Mouse (Mus musculus) c-Kit-negative CD71-positive TER-119-positive erythroid progenitor cells, embryonic 14.5 days (primary cell): Measurements from ENCODE around the gene Med15.

Source experiments
- DNase-seq: peaks from one replicate; pipeline ENCODE4 v3.0.0-alpha.2; 2013; ENCODE audit warnings: low read depth, low spot score

The Med15 gene

DNA sequence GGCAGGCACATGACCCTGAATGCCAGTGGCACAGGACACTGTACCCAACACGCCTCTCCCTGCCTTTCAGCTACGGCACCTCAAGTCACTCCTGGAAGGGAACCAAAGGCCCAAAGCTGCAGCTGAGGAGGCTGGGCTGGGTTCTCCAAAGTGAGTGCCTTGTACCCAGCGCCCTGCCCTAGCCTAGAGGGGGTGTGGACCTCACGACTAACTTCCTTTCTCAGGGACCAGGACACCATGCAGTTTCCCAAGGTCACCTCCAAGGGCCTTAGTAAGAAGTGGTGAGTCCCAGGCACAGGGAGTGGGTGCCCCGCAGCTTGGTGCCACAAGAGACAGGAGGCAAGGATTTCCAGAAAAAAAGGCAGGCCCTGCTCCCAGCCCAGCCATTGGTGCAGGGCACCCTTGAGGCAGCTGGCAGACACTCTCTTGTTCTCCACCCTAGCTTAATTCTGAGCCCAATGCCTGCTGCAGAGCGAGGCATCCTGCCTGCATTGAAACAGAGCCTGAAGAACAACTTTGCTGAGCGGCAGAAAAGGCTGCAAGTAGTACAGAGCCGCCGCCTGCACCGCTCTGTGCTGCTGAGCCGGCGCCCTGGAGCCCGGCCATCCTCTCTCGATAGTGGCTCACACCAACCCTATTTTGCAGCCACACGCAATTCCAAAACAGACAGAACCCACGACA, 82.6 kb downstream of the Med15 start:
- DNase-seq: no peak

DNA sequence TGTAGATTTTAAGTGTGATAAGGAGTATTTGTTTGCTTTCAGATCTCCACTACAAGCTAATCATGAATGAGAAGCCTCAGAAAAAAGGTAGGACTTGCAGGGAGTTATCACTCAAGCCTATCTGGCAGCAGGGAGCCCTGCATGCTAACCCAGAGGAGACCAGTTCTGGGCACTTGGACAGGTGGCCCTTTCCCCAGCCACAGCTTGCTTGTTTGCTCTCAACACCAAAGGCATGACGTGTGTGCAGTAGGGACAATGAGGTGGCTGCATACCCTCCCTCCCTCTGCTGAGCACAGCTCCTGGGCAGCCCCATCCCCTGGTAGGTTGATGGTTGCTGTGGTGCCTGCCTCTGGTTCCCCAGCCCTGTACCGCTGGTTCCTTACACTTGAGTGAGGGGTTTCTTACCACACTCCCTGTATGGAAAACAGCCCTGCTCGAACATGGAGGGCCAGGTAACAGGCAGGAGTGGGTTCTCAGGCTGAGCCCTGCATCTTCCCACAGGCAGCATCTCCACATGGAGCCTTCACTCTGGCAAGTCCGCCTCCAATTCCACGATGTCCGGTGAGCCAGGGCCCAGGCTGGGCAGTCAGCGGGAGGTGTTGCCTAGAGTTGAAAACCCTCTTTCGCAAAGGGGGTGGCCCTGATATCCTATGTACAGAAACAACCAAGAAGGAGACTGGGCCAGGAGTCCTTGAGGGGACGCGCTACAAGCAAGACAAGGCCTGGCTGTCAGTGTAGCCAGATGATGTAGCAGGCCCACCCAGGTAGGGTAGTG, 84.9 kb downstream of the Med15 start:
- DNase-seq: no peak

DNA sequence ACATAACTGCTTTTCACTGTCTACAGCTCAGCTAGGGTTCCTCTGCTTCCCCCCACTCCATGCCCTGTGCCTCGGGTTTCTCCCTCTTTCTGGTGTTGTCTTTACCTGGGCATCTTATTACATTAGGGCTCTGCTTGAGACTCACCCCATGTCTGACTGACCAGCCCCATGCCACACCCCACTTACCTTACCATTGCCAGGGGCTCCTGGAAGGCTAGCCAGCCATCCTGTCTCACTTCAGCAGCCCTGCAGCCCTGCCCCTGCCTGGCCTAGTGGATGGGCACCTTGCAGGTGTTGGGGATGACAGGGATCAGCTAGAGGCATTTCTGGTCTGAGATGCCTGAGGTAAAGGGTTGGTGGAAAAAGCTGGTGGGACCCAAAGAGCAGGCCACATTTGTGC, 85.5 kb downstream of the Med15 start:
- DNase-seq: no peak

DNA sequence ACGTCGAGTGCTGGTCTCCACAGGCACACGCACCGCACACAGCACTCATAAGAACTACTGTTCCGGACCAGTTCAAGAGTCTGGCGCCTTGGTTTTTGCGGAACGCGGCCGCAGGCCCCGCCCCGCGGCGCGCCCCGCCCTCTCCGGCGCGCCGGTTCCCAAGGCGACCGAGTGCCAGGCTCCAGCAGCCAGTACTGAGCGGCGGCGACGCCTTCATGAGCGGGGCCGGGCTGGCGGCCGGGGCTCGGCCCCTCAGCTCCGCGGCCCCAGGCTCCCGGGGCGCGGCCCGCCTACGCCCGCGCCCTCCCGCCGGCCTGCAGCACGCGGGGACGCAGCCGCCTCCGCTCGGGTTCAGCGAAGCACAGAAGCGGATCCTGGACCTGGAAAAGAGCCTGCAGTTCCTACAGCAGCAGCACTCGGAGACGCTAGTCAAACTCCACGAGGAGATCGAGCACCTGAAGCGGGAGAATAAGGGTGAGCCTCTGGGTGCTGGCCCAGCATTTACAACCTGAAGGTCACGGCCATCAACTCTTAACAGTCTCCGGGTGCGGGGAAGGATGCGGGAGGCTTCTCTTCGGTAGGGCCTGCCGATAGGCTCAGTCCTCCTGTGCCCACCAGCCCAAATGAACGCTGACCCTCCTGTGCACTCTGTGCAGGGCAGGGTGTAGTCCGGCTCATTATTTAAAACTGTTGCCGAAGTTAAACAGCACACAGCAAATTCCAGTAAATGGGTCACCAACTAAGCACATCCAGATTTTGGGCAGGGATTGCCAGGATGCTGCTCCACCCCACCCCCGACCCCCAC, 86.2 kb downstream of the Med15 start, which contains the start of gene Ccdc74a:
Ccdc74a (plus strand) TSS at position 161 of the 805 bp plus-strand sequence.
- DNase-seq: peak; percentile 85

DNA sequence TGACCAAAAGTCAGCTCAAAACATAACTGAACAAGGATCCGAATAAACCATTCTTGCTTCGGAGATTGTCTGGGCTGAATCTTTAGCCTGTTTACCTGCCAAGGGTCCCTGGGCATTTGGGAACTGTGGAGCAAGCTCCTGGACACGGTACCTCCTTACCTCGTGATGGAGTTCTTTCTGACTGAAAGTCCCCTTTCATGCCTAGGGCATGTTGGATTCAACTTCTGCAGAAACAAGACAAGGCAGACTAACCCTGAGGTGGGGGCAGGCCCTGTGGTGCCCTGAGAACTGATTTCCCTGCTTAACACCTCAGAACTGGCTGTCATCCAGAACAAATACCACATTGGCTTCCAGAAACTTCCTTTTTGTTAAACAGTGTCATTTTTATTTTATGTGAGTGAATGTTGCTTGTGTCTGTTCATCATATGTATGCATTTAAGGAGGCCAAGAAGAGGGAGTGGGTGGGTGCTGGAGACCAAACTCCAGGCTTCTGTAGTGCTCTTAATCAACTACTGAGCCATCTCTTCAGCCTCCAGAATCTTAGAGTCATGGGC, 89.2 kb downstream of the Med15 start:
- DNase-seq: no peak

DNA sequence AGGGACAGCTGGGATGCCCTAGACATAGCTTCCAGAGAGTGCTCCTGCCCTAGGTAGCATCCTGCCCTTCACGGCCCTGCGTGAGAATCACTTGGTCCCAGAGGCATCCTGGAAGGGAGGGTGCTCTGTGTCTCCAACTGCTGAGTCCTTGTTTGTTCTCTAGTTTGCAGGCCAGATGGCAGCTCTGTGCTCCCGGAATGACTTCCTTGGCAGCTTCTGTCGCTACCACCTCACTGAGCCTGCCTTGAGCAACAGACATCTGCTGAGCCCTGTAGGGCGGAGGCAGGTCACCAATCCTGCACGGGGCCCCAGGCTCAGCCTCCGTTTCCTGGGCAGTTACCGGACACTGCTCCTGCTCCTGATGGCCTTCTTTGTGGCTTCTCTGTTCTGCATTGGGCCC, 90.4 kb downstream of the Med15 start:
- no peak for DNase-seq

DNA sequence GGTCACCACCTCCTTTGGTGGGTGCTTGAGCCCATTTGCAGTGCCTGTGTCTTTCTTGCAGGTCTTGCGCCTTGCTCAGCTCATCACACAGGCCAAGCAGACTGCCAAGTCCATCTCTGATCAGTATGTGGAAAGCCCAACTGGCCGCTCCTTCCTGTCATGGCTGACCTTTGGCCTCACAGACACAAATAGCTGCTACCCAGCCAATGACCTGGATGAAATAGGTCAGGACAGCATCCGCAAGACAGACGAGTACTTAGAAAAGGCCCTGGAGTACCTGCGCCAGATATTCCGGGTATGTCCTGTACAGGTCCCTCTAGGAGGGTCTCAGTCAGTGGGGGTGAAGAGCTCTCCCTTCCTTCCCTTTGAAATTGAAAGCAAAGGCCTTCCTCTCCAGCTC, 91.4 kb downstream of the Med15 start:
- no peak for DNase-seq

DNA sequence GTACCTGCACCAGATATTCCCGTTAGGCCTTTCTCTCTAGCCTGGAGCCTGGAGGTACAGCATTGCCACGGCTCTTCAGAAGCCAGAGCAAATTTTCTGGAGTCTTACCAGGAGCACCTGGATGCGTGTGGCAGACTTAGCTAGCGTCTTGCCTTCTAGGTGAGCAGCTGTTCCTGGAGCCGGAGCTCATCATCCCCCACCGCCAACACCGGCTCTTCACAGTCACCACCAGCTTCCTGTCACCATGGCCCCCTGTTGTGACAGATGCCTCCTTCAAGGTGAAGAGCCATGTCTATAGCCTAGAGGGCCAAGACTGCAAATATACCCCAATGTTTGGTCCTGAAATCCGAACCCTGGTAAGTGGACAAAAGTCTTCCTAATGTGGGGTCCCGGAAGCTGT, 92.0 kb downstream of the Med15 start:
- DNase-seq: no peak

DNA sequence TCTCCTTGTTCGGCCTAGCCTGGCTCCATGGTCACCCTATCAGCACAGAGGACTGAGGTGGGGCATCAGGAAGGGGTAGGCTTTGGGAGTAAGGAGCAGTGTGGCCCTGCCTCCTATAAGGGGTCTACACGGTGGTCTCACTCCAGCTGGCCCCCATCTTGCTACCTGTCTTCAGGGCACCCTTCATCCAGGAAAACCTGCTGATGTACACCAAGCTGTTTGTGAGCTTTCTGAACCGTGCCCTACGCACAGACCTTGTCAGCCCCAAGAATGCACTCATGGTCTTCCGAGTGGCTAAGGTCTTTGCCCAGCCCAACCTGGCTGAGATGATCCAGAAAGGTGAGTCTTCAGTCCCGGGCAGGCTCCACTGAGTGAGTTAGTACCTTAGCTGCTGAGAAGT, 92.7 kb downstream of the Med15 start:
- DNase-seq: no peak

DNA sequence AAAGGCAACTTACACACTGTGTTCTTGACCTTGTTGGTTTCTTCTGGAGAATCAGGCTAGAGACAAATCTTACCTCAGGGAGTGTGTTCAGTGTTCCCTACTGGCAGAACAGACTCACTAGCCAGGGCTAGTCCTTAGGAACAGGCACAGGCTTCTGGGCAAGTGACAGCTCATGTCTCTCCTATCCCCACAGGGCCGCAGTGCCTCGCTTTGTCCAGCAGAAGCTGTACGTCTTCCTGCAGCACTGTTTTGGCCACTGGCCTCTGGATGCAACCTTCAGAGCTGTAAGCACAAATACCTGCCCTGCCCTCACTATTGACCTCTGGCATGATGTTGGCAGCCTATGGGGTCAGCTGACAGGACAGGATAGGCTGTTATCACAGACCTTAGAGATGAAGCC, 93.6 kb downstream of the Med15 start:
- DNase-seq: no peak

DNA sequence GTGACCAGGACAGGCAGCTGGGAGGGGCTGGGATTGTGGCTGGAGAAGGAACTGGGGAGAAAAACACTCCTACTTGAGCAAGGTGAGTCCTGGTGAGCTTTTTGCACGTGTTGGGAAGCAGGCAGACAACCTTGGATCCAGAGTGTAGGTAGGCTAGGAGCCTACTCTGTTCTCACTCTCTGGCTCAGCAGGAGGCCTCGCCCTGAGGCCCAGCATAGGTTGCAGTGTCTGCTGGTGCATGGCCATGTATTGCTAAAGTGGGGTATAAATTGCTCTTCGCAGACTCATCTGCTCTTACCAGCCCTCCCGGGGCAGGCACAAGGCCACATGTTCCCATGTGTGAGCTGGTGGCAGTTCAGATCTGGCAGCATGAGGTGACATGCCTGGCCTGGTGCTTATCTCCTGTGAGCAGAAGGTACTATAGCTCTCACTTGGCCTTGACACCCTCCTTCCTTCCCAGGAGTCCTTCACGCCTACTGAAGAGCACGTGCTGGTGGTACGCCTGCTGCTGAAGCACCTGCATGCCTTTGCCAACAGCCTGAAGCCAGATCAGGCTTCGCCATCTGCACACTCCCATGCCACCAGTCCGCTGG, 94.6 kb downstream of the Med15 start:
- peak; percentile 72 for DNase-seq

DNA sequence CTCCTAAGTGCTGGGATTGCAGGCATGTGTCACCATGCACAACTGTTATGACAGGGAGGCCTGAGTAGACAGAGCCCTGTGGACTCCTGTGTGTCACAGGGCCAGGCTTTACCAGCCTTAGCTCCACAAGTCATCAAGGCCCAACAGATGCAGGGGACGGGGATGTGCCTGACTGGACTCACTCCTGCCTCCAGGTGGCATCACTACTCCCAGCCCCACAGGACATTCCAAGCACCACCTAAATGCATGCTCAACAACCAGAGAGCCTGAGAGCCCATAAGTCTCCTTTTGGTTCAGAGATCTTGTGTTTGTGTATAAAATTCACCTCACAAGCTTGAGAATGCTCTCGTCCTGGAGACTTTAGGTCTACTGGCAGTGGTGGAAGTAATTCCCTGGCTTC, 95.1 kb downstream of the Med15 start:
- no peak for DNase-seq

DNA sequence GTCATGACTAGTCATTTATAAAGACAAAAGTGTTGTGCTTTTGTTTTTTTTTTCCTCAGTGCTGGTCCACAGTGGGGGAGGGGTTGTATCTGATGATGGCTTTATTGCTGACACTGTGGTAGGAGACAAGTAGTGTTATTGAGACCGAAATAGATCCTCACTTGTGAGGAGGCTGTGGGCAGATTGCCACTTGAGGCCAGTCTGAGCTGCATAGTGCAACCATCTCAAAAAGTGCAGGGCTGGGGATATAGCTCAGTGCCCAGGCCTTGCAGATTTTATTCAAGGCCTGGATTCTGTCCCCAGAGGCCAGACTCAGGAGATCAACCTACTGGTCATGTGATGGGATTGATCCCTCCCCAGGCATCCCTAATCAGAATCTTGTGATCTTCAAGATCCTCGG, 95.8 kb downstream of the Med15 start:
- no peak for DNase-seq

DNA sequence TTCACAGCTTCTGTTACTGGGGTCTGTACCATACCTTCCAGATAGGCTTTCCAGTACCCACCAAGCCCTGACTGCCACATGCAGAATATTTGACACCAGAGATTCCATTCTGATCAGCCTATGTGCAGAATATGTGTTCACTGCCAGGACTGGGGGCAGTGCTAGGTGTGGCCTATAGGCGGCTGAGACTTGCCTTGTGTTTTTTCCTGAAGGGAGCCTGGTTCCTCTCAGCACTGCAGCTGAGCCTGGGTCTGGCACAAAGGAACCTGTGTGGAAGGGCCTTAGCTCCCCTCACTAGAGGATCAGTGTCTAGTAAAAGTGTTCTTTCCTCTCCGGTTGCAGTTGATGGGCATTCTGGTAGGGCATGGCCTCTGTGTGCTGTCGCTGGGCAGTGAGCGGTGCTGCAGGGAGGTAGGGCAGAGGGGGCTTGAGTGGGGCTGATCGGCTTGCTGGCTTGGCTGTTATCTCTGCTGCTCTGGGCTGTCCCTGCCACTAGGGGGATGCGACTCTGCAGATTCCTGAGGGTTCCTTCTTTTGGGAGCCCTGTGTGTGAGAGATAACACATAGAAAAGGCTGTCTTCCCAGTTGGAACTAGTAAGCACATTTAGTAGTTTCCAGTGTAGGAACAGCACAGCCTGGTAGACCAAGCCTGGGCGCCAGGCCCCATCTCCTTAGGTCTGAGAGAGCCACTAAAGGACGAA, 99.1 kb downstream of the Med15 start:
- DNase-seq: no peak

DNA sequence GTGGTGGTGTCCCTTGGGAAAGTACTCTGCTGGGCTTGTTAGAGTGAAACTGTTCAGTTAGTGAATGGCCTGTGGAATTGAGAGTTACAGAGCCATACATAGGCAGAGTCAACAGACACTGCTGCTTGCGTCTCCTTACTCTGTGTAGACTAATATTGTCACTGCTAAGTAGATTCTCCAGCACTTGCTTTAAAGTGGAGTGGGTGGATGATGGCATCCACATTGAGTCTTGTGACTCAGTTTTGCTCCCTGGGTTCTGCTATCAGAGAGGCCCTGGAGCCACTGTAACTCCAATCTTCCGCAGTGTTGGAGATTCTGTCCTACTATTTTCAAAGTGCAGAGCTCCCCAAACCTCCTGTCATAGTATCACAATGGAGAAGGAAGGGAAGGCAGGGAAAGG, 100.1 kb downstream of the Med15 start:
- no peak for DNase-seq

DNA sequence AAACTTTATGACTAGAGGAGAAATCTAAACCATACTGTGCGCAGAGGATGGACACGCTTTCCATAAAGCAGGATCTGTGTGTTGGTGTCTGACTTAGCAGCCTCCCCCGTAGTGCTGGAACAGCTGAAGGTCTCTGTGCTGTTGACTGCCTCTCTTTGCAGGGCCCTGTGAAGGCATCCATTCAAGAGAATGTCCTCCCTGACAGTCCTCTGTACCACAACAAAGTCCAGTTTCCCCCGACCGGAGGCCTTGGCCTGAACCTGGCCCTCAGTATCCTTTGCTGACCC, 106.5 kb downstream of the Med15 start:
- no peak for DNase-seq

DNA sequence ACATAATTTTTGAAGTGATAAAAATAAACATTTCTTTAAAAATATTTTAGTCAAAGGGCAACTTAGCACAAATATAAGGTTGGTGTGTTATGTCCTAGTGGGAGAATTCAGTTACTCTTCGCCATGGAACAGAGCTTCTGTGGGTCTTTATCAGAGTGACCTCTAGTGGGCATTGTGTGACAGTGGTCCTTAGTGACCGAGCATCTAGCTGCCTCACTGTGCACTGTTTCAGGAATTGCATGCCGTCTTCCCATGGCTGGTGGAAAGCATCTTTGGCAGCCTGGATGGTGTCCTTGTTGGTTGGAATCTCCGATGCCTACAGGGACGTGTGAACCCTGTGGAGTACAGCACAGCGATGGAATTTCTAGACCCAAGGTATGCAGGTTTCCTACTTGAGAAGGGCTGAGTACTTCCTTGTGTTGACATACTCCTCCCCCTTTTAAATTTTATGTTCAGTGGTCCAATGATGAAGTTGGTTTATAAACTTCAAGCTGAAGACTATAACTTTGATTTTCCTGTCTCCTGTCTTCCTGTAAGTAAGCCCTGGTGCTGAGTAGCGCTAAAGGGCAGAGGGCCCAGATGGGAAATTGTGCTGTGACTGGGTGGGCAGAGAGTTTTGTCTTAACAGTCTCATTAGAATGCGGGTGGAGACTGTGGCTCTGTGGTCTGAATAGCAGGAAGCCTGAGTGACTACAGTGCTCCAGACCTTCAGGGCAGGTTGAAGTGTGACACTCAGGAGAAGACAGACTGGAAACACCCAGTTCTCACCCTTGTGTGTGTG, 107.0 kb downstream of the Med15 start:
- no peak for DNase-seq

DNA sequence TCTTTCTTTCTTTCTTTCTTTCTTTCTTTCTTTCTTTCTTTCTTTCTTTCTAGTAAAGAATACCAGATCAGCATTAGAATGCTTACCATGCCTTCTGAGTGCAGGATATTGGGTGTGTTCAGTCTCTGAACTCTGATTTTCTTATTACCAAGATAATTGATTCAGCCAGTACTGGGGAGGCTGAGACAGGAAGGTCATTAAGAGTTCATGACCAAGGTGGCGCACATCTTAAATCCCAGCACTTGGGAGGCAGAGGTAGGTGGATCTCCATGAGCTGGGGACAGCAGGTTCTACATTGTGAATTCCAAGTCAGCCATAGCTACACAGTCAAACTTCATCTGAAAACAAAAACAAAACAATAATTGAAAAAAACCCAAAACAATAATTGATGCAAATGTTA, 110.8 kb downstream of the Med15 start:
- no peak for DNase-seq

DNA sequence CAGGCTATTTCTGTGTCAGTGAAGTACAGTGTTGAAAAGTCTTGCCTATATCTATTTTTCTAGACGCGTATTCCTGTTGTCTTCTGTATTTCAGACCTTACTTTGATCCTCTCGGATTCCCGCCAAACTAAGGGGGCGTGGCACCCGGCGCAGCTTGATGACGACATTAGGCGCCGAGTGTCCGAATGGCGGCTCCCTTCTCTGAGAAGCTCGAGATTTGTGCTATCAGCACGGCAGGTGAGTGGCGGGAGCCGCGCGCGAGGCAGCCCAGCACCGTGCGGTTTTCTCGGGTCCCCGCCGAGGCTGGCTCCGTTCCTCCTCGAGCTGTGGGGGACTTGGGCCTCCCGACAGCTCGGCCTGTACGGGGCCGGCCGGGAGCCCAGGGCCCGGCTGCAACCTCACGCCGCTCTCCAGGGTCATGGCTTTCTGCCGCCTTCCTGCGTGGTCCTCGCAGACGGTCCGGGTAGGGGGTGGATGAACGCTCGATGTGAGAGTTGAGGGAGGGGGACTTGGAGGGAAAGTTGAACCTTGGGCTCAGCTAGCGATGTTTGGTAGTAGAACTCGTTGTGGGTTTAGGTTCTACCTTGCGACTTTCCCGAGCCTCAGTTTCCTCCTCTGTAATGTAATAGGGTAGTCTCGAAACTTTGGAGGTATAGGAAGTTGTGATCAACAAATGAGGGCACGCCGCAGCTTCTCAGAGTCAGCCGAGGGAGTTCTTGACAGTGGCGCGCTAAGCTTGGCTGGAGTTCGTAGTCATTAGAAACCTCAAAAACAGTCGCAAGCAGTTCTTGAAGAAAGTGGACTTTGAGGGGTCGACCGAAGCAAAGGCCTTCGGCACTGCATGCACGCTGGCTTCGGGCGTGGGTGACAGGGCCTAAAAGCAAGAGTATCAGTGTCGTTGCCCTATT, 113.2 kb downstream of the Med15 start, which contains the start of gene Smpd4:
Smpd4 (plus strand) TSS at position 157 of the 908 bp plus-strand sequence.
- DNase-seq: peak; percentile 87
